Mouse (Mus musculus) cerebellum, postnatal 4 days (tissue): ENCODE results near the gene Ccsap.
"Not testable (repeated sequence)": the region's sequence is repeated elsewhere in the genome, so short reads cannot be mapped to it uniquely, and the experiment has no call there.

ENCODE experiments used
- DNase-seq, 2 experiments: peaks; one replicate each; pipeline ENCODE4 v3.0.0; 2022; ENCODE audit warnings: low spot score in 2 of 2, mixed read lengths in 1 of 2

Gene Ccsap

DNA sequence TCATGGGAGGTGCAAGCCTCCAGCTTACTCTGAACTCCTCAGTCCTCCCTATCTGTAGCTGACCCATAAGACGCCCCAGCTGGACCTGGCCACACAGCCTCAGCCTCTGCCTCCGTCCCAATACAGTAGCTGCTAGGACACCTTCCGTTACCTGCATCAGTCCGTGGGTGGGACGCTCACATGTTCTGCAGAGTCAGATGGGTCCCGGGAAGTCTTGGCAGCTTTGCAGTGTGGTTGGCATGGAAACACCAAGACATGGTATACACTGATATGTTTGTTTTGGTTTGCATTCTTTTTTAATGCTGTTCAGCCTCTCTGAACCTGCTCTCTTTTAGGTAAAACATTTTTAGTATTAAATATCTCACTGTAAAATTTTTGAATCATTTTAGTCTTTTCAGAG, 23.7 kb downstream of the Ccsap start:
- no peak for DNase-seq

DNA sequence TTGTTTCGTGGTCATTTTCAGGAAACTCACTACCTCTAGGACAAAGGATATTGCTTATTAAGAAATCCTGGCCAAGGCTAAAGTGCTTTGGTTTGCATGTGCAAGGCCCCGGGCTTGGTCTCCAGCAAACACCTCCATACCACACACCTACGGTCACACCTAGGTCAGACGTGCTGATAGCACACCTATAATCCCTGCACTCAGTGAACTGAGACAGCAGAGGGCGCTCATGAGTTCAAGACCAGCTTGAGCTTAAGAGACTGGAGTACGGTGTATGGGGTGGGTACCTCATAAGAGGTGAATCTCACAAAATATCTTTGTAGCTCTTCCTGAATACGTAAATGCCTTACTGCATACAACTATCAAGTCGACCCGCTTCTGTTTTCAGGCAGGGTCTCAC, 24.6 kb downstream of the Ccsap start:
- peak; percentile 43 to 55 for DNase-seq

DNA sequence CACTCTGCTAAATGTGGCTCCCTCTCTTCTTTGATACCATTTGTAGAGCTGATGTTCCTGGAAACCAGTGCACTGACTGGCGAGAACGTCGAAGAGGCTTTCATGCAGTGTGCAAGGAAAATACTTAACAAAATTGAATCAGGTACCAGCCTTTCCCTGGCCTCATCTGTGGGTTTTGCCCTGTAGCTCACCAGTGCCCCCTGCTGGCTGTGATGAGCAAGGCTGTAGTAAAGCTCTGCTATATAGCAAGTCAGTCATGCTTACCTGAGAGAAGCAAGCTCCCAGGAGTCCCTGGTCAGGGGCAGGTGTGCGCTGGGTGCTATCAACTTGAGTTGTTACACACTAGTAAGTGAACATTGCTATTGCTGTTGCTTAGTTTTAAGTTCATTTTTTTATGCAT, 27.3 kb downstream of the Ccsap start:
- no peak for DNase-seq

DNA sequence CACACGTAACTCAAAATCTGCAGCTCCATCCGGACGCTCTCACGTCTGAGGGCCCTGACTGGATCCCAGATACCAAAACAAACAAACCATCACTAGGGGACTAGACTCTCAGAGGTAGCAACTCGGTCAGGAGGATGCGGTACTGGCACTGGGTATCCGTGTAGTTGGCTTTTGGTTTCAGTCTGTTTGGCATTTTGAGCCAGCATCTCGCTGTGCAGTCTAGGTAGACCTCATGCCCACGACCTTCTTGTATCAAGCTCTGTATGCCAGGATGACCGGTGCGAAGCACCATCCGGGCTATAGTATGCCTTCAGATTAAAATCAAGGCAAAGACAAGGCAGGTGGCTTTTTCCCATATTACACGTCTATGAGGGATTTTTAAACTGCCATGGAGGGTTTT, 32.5 kb downstream of the Ccsap start:
- DNase-seq, result no peak

DNA sequence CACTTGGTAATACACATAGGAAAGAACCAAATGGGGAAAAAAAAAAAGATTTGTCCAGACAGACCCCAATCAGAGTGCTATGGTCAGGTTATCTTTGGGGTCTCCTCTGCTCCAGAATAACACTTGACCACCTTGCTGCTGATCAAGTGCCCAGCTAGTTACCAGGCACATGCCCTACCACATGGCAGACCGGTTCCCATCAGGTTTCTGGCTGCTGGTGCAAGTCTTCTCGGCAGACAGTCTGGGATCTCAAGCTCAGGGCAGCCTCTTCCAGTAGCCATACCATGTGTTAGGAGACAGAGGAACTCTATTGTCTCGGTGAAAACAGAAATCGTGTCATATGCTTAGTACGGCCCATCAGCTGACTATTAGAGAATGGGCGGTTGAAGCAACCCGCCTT, 33.3 kb downstream of the Ccsap start:
- DNase-seq, result no peak

DNA sequence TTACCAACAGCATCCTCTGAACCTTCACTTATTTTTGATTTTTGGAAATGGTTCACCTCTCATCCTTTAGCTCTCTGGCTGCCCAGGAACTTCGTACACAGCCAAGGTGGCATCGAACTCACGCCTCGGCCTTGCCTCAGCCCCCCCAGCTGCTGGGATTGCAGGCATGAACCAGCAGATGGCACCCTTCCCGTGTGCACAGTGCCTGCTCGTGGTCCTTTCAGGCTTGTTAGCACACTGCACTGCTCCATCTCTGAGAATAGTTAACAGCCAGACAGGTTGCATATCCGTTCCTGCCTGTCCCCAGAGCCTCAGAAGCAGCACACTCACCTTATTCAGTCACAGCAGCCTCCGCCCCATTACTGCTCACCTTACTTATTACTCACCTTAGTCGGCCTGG, 34.0 kb downstream of the Ccsap start:
- DNase-seq, result no peak

DNA sequence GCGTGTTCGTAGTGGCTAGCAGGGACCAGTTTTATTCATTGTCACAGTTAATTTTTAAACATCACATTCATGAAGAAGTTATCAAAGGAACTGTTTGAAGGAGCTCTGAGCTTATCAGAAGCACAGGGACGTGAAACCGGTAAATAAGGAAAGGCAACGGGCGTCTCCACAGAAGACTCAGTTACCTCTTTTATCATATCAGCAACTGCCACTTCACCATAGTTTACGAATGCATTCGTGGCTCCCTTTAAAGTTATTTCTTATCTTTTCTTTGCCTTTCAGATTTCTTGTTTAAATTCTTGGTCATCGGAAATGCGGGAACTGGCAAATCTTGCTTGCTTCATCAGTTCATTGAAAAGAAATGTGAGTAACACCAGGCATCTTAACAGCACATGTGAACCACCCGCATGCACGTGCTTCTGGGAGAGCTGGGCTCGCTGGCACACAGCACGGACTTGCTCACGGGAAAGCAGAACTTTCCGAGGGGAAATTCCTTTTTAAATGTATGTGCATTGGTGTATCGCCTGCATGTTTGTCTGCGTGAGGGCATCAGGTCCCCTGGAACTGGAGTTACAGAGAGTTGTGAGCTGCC, 36.4 kb downstream of the Ccsap start:
- no peak for DNase-seq

DNA sequence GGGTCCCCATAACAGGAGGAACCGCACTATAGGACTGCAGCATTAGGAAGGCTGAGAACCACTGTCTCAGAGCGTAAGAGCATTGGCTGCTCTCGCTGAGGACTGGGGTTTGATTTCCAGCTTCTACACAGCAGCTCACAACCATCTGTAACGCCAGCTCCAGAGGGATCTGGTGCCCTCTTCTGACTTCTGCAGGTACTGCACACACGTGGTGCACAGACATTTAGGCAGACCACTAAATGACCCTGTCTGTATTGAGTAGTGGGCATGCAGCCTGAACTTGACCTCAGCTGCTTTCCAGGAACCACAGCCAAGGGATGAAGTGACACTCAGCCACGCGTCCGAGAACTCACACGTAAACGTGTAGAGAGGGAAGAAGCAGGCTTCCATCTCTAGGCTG, 36.9 kb downstream of the Ccsap start:
- DNase-seq, result no peak

DNA sequence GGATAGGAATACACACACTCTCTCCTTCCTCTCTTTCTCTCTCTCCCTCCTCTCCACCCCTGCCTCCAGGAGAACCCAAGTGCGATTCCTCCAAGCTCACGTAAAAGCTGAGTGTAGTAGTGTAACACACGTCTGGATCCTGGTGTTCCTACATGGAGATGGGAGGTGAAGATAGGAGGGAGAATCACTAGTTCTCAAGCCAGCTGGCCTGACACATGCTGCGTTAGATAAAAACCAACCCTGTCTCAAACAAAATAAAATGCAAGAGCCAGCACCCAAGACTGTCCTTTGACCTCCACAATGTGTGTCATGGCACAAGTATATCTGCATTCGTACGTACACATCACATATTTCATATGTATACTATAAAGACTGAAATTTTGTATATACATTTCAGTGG, 39.2 kb downstream of the Ccsap start:
- DNase-seq, result no peak

DNA sequence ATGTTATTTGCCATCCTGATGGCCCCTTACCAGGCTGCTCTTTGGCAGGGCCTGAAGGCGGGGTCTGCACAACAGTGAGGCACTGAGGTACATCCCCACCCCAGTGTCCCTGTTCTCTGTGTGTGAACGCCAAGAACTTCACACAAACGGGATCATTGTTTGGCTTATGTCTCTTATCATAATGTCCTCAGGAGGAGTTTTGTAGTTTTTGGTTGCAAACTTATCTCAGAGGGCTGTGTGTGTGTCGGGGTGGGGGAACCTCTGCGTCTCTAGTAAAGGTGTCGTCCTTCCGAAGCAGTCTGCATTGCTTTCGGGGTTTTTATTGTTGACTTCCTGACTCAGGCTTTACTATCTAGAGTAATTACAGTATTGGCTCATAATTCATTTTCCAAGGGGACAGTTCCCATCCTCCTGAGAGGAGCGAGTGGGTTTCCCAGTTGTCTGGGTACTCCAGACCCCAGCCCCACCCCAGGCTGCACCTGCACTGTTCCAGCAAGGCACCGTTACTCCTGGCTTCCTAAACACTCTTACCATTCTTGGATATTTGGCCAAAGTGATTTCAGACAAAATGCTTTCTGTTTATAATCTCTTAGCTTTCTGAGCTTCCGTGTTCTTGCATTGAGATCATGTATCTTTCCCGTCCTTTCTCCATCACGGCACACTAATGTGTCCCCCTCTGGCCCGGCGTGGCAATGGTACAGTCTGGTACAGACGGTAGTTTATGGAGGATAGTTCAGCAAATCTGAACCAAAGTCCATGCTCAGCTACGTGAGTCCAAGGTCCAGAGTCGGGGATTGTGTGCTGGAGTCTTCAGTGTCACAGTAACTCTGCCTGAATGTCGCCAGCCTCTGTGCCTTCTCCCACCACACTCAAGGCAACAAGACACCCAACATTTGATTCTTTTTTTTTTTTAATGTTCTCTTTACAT, 40.1 kb downstream of the Ccsap start:
- no peak for DNase-seq

DNA sequence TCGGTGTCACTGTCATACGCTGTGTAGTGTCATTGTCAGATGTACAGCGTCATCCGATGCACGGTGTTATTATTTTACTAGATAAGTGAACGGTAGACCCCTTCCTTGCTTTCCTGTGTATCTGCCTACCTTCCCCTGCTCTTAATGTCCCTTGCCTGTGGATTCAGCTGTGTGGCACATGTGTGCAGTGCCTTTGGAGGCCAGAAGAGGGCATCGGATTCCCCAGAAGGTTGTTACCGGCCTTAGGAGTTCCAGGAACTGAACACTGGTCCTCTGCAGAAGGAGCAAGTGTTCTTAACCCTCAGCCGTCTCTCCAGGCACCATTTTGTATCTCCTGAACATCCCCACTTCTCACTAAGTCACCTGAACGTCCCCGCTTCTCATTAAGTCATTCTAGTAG, 42.3 kb downstream of the Ccsap start:
- no peak for DNase-seq

DNA sequence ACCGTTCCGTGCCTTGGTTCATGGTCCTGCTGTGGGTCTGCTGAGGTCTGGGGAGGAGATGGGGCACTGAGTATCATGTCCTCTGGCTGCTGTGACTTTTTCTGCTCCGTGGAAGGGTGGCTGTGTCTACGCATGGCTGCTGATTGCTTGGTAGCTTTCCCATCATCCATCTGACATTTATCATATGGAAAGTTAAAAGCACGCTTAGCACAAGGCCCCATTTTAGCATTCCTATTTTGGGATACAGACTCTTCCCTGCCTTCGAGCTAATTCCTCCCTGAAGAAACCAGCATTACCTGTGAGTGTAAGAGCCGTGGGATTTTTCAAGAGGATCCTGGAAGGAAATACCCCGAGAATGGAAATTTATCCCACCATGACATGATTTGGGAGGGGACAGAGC, 43.1 kb downstream of the Ccsap start:
- DNase-seq, result no peak

DNA sequence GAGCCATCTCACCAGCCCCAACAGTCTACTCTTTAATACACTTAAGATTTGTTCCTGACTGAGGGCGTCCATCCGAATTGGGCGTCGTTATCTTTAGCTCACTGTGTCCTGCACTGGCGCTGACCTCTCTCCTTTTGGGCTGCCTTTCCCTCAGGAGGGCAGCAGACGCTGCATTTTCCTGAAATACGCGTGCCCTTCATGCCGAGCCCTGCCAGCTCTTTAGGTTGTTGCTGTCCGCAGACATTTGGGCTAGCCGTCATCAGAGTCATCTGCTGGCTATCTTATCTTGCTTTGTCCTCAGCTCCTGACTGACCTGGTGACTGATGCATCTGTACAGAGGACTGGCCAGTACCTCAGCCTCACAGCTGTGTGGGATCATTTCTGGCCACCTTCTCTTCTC, 44.7 kb downstream of the Ccsap start:
- DNase-seq, result no peak

DNA sequence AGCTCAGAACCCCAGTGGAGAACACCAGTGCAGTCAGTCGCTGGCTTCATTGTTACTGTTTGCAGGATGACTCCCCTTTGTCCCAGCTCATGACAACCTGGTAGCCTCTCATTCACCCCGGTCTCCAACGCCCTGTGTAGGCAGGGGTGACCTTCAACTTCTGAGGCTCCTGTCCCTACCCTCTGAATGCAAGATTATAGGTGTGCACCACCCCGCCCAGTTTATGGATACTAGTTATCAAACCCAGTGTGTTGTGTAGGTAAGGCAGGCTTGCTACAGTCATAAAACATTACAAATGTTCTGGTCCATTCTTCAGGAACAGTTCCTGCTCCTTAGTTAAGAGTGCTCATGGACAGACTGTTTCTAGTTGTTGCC, 46.1 kb downstream of the Ccsap start:
- no peak for DNase-seq

DNA sequence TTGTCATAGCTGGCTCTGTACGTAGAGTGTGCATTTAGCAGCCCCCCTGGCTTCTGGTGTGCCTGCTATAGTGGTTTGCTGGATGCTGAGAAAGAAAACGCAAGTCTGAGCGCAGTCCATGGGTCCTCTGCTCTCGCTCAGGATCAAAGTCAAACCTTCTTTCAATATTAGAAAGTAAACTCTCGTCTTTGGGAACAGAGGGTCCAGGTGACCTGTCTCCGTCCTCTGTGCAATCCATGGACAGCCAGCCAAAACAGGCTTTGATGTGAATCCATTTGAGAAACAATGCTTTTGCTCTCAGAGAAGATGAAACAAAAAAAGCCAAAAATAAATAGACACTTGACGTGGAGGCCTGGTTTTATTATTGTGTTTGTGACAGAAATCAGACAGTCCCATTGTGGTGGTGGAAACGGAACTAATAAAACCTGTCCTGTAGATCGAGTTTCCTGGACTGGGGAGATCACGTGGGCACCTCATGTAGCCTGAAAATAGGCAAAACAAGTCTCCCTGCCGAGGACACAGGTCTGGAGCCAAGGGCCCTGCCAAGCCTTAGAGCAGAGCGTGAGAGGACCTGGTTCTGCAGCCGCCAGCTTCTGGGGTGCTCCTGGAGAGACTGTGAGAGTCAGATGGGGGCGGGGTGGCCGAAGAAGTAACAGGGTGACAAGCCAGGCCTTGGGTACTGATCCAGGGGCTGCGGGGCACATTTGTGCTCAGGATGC, 46.7 kb downstream of the Ccsap start:
- DNase-seq, result no peak

DNA sequence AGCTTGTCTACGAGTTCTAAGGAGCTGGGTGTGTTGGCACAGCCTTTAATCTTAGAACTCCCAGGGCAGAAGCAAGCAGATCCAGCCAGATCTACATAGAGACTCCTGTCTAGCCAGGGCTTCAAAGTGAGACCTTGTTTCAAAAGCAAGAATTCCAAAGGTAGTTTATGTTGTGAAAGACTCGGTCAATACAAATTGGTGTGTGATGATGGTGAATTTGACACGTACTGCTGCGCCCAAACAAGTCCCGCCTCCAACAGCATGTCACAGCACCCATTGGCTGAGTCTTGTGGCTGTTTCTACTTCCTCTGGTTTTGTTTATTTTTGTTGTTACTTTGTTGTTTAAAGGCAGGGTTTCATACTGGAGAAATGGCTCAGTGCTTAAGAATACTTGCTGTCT, 47.8 kb downstream of the Ccsap start:
- DNase-seq, result no peak

DNA sequence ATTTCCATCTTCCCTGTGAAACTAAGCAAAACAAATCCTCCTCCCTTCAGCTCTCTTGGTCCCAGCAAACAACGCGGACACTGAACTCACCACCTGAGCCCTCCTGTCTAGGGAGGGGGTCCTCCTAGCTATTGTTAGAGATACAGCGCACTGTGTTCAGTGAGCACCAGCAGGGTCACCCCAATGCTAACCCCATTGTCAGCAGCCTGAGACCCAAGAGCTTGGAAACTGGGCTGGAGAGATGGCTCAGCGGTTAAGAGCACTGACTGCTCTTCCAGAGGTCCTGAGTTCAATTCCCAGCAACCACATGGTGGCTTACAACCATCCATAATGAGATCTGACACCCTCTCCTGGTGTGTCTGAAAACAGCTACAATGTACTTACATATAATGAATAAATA, 50.7 kb downstream of the Ccsap start:
- not testable (repeated sequence) for DNase-seq

DNA sequence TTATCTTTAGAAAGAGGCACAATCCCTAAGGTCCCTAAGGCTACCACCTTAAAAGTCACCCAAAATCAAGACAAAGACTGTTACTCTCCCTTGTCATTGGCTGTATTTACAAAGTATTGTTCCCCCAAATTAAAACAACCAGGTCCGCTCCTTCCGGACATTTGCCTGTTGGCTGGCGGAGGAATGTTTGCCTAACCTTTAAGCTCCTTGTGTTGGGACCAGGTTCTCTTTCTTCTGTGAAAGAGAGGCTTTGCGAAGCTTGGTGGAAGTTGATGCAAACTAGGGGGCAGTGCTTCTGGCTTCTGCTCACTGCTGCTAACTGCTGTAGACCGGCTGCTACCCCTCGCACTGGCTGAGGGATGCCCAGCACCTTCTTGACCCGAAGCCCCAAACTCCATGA, 51.3 kb downstream of the Ccsap start:
- DNase-seq, result no peak

DNA sequence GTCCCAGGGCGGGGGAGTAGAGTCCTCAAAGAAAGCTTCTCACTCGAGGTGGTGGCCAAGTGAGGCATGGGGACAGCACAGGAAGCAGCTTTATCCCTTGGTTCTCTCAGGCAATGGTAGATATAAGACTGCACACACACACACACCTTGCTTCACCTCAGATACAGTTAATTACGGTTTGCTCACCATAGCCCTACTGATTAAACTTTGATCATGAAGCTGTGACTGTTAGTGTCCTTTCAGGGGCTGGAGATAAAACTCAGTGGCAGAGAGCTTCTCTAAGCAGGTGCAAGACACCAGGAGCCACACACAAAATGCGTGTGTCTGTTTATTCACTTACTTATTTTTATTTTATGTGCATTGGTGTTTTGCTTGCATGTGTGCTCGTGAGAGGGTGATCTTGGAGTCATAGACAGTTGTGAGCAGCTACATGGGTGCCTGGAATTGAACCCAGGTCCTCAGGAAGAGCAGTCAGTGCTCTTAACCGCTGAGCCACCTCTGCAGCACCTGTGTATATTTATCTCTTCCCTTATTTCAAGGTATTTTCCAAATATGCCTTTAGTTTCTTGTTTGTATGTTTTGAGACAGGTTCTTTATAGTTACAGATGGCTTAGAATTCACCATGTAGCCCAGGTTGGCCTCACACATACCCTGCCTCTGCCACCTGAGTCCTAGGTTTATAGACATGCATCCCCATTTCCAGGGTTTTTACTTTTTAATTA, 52.0 kb downstream of the Ccsap start:
- DNase-seq, result no peak

DNA sequence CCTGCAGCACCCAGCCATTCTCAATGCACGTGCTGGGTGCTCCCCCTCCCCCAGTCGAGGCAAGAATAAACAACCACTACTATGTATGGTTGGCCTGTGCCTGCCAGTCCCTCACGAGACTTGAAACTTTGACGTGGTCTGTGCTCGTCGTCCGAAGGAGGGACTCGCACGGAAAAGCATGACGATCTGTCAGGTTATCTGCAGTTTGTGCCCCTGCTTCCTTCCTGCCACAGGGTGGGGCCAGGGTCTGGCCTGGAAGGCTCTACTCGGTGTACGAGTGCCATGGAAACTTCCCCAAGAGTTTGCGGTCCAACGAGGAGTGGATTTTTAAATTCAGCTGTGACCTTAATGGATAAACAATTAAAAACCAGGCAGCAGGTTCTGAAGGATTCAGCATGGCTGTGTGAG, 53.0 kb downstream of the Ccsap start:
- DNase-seq, result no peak

DNA sequence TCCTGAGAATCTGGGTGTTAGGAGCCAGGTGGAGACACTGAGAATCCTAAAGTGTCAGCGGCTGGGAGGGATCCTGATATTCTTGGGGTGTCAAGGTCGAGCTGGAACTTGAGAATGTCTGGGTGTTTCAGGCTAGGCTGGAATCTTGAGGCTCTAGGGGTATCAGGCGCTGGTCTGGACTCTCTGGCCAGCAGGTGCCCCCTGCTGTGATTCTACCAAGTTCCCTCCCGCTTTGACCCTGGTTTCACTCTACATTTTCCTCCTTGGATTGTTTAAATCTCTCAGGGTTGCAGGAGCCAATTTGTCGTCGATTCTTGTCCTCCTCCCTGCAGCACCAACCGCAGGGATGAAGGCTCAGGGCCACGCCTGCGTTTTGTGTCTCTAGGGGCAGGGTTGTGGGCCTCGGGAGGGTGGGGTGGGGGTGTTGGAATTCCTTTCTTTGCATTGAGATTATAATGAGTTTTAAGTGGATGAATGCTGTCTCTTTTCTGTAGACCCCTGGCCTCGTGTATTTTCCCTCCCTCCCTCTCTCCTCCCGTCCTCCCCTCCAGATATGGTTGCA, 53.6 kb downstream of the Ccsap start:
- DNase-seq, result no peak
